Mouse (Mus musculus) cerebellum, postnatal 4 days (tissue): ENCODE results near the gene Zmym1.
"Not testable (repeated sequence)": the region's sequence is repeated elsewhere in the genome, so short reads cannot be mapped to it uniquely, and the experiment has no call there.

Experiments
- DNase-seq, 2 experiments: peaks; one replicate each; pipeline ENCODE4 v3.0.0; 2022; ENCODE audit warnings: low spot score in 2 of 2, mixed read lengths in 1 of 2

Gene Zmym1

DNA sequence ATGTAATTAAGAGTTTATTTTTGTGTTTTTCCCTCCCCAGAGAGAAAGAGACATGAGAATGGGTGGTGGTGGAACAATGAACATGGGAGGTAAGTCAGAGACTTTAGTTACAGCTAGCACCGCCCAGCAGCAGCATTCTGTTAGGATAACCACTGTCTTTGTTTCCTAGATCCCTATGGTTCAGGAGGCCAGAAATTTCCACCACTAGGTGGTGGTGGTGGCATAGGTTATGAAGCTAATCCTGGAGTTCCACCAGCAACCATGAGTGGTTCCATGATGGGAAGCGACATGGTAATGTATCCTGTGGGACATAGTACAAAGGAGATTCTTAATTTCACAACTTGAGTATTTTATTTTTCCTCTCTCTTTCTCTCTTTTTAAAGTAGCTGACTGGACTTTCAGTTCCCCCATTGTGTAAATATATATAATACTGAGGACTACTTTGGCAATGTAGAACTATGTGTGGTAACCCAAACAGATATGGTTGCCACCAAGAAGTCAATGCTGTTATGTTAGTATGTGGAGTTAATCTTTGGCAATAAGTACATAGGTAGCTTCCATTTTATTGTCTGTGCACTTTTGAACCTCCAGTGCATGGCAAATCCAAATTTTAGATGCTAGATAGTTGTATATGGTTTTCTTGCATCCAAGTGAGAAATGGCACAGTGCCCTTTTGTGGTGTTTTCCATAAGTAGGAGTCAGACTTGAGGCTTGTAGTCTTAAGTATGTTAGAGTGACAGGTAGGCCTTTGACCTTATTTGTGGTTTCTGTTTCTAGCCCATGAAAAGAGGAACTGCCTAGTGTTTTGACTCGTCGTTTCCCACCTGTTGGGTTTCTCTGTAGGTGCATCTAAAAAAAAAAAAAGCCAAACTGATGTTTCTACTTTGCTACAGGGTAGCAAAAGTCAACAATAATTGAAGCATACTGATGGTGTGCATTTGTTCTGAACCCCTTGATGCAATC lies 33.4 kb downstream of the Zmym1 start:
- DNase-seq: peak in 1 of 2 experiments; percentile 42

GRCm38 (mm10) chr4:127026826-127027225 lies 34.1 kb downstream of the Zmym1 start:
- DNase-seq: no peak

DNA sequence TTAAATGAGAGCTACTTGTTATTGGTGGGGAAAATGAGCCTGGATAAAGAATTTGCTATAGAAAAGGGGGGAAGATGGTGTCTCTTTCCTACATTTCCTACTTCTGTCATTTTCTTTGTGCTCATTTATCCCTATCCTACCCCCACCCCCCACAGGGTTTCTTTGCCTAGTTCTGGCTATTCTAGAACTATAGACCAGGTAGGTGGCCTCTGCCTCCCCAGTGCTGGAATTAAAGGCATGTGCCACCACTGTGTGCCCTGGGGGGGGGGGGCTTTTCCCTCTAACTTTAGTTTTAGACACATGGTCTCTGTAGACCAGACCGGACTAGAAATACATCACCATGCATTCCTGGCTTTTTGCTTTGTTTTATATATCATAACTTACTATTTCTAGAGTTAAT lies 36.7 kb downstream of the Zmym1 start:
- DNase-seq: no peak

- DNase-seq: no peak
Observed at GRCm38 (mm10) chr4:127023201-127023600, 37.8 kb downstream of the Zmym1 start.

- DNase-seq: peak; percentile 50 to 81
Observed at GRCm38 (mm10) chr4:127021989-127022626, 38.8 kb downstream of the Zmym1 start.

- DNase-seq: peak; percentile 99 to 100
Observed at GRCm38 (mm10) chr4:127021151-127021945, 39.6 kb downstream of the Zmym1 start, which contains the start of gene Sfpq. TSS of gene Sfpq (plus strand) at chr4:127021324.

DNA sequence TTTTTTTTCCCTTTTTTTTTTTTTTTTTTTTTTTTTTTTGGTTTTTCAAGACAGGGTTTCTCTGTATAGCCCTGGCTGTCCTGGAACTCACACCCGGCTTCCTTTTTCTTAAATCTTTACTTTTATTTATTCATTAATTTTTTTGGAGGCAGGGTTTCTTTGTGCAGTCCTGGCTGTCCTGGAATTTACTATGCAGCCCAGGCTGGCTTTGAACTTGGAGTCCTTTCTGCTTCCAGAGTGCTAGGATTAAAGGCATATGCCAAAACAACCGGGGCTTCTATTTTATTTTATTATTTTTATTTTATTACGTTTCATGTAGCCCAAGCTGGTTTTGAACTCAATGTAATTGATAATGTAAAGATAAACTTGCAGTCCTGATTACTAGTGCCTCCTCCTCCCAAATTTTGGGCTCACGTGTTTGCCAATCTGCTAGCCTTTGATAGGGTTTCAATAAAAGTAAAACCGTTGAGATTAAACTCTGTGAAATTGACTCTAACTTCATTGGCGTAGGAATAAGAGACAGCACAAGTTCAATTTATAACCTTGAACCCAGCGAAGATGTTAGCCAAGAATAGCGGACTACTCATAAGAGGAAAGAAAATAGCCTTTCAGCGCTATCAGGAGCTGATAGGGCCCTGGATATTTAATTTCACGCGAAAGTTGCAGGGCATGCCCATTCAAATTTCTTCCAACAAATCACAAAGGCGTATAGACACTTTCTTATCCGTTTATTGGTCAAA lies 40.4 kb downstream of the Zmym1 start:
- DNase-seq: no peak

- DNase-seq: no peak
Observed at GRCm38 (mm10) chr4:127016366-127016765, 44.6 kb downstream of the Zmym1 start.

GRCm38 (mm10) chr4:127015294-127015993 lies 45.5 kb downstream of the Zmym1 start:
- DNase-seq: peak; percentile 73 to 86

DNA sequence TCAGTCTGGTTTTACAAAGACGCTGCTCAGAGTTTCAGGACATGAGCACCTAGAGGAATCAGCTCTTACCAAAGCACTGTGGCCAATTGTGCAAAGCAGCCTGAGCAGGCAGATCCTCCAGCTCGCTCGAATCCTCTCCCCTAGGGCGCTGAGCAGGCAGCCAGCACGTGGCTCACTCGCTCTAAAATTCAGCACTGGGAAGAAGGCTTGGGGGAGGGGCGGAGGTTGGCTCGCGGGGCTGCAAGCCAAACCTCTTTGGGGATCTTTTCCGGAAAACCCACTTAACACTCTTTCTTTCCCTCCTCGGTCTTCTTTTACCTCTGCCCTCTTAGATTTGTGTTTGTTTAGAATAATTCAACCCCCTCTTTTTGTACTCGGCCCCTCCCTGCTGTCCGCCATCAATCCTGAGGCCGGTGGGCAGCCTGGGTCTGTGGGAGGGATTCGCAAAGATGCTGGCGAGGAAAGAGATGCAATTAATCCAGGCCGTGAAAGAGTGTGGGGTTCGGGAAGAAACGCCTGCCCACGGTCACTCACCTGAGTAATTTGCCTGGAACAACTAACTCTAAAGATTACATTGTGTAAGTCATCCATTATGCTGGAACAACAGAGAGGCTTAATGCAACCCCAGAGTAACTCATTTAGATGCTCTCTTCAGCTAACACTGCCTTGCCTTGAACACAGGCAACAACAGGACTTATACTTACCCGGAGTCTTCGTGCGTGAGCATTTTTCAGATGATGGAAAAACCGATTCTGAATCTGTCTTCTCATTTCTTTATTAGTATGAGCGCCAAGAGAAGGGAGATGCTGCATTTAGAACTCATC lies 55.6 kb downstream of the Zmym1 start:
- DNase-seq: peak; percentile 53 to 78

DNA sequence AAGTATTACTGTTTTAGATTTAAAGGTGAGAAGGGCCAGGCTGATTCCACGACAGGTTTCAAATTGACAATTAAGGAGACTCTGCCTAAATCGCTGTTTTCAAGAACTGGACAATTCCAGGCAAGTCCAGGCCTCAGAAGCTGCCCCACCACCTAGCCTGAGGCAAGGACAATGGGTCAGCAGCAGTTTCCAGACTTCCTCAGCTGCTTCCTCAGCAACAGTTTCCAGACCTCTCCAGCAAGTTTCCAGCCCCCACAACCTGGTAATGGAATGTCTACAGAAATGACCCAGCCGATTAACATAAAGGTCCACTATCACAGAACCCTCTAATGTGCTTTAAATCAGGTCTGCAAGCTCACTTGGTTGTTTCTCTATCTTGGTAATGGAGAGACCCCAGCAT lies 56.6 kb downstream of the Zmym1 start:
- no peak for DNase-seq

DNA sequence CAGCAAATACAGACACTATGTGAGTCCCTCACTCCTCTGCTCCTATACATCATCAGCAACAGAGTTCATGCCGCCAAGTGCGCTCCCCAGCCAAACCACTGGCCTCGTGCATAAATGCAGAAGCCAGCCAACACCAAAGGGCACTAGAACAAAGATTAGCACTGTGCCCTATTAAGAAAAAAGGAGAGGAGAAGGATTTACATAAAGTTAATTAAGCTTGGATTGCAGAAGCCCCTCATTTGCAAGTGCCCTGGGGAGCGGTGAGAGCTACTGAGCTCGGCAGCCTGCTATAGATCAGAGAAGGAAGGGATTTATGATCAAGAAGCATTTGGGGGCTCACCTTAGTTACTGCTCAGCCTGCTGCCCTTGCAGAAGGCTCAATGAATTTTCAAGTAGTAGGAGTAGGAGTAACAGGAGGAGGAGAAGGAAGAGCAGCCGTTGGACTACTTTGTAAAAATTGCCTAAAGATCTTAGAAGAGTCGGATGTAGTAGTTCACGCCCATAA lies 60.3 kb downstream of the Zmym1 start:
- no peak for DNase-seq

GRCm38 (mm10) chr4:126999372-126999771 lies 61.6 kb downstream of the Zmym1 start:
- not testable (repeated sequence) for DNase-seq
